Mouse (Mus musculus): Measurements from ENCODE around the gene Pank2. TPM values are rescaled to one million over a fixed set of nuclear protein-coding genes. Genes with fewer than 3 reads are reported as not detected.

Pank2 gene
- total and polyA plus RNA-seq, 2 experiments from 2014 or later, result 26.5 to 35.2 TPM

DNA sequence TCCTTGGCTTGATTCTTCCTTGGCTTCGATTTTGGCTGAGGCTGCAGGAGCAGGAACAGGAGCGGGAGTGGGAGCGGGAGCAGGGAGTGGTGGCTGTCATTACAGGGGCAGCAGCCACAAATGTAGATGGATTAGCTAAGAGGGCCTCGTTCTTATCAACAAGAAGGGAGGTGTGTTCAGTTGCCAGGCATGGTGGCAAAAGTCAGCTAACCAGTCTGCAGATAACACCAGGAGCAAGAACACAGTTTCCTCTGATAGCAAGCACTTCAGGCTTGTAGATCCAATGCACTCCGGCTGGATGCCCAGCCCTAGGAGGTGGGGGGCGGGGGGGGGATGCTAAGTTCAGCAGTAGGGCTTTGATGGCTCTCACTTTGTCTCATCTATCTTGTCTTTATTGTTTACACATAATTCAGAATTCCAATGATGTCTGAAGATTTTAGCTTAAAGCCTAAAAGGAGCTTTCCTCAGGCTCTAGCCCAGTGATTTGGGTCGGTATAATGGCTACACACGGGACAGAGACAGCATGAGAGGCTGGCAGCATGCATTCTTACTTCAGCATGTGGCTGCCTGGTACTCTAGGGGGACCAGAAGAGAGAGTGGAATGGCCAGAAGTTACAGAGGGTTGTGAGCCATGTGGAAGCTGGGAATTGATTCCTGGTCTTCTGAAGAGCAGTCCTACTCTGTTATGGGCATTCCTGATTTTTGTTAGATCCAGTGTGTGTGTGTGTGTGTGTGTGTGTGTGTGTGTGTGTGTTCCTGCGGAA, 1.6 kb upstream of the Pank2 start:
- no peak overlapping the region for H3K9ac ChIP-seq (replicated peaks; ENCODE audit: low read length)

DNA sequence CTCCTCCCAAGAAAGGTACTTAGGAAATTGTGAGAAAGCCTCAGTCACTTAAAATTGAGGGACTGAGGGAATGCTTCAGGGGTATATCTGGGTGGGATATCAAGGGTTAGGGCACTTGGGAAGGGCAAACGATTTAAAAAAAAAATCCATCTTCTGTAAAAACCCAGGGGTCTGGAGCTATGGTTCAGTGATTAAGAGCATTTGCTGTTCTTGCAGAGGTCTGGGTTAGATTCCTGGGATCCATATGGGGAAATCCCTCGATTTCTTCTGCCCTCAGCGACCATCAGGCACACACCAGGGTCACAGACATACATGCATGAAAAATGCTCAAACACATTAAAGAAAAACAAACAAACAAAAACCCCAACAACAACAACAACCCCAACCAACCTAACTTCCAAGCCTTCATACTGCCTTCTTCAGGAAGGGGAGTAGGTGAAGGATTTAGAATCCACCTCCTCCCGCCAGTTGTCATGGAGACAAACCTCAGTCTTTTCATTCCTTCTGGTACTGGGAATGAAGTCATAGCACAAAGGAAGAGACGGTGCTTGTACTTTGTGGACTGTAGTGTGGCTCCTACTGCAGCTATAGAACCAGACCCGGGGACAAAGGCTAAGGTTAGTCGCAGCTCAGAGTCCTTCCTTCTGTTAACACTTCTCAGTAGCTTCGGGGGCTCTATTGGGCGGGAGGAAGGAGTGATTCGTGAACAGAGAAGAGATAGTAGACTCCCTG, 648 bp upstream of the Pank2 start:
- WGBS, result 3% methylated on average over 10 of the region's 10 CpGs
- peak overlapping the region; percentile 97 for H3K4me2 ChIP-seq (ENCODE audit: low read depth, low read length)
- DNase-seq (ENCODE audit: low spot score) (peak; percentile 74), ATAC-seq (peak; percentile 87)
- H3K4me3 ChIP-seq (ENCODE audit: low read length), result peak overlapping the region; percentile 86
- H3K9ac ChIP-seq (replicated peaks; ENCODE audit: low read length), result peak overlapping the region; percentile 97
- H3K9me3 ChIP-seq (ENCODE audit: low read length), result no peaks in the 10 kb centered on the region
- H3K4me1 ChIP-seq (ENCODE audit: insufficient read depth, low read length), result no peaks in the 10 kb centered on the region
- H3K27ac ChIP-seq, result peak overlapping the region; percentile 99
- no peaks in the 10 kb centered on the region for H3K27me3 ChIP-seq (ENCODE audit: insufficient read depth, low read length)
- TF ChIP-seq CTCF (IDR thresholded peaks at IDR 0.05; ENCODE audit: low read depth), result no peak
- no peaks in the 10 kb centered on the region for H3K36me3 ChIP-seq (ENCODE audit: insufficient read depth, low read length)

More for the DNA sequence above, 1.6 kb upstream of the Pank2 start:
- H3K4me2 ChIP-seq (ENCODE audit: low read depth, low read length), result no peak overlapping the region
- H3K9me3 ChIP-seq (ENCODE audit: low read length), result no peaks in the 10 kb centered on the region
- H3K27me3 ChIP-seq (ENCODE audit: insufficient read depth, low read length), result no peaks in the 10 kb centered on the region
- no peak overlapping the region for H3K27ac ChIP-seq
- no peaks in the 10 kb centered on the region for H3K4me1 ChIP-seq (ENCODE audit: insufficient read depth, low read length)
- WGBS, result 62% methylated on average over 9 of the region's 9 CpGs
- TF ChIP-seq CTCF (IDR thresholded peaks at IDR 0.05; ENCODE audit: low read depth), result no peak
- H3K4me3 ChIP-seq (ENCODE audit: low read length), result no peak overlapping the region
- no peaks in the 10 kb centered on the region for H3K36me3 ChIP-seq (ENCODE audit: insufficient read depth, low read length)
- no peak for ATAC-seq
- DNase-seq (ENCODE audit: low spot score), result no peak

DNA sequence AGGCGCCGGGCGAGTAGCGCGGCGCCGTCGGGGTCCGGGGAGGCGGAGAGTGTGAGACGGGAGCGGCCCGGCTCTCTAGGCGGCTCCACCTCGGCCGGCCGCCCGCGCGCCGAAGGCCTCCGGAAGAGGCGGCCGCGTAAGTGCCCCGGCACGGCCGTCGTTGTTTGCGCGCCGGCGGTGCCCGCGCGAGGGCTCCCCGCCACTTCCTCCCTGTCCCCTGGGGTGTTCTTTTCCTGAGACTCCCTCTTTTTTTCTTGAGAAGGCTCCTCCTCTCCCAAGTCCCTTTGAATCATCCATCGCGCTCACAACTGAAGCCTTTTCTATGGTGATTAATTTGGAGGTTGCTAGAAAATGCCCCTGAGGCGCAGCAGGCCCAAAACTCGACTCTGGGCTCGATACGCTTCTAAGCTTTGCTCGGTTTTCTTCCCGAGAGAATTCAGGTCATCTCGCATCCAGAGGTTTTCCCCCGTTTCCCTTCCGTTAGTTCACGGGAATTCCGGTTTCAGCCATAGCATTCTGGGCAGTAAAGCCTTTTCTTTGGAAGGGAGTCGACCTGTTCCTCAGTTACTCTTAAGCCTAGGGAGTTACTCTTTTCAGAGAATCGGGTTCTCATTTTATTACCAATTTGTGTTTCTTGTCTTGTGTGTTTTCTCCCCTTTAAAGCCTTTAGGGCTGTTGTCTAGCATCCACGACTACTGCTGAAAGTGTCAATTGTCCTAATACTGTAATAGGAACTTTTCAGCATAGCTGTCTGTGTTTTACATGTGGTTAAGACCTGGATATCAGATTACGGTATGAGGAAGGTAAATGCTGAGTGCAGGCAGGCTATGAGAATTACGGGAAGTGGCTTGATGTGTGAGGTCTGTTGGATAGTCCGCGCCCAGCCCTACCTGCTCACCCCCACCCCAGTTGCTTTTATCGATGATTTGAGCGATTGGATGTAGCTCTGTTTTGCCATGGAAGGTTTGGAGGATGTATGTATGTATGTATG, 680 bp downstream of the Pank2 start:
- Histone ChIP-seq H3K9ac (replicated peaks; ENCODE audit: low read length) (peak overlapping the region; percentile 97), H3K27ac (peak overlapping the region; percentile 99), H3K27me3 (ENCODE audit: insufficient read depth, low read length) (no peaks in the 10 kb centered on the region), H3K9me3 (ENCODE audit: low read length) (no peaks in the 10 kb centered on the region), H3K4me2 (ENCODE audit: low read depth, low read length) (peak overlapping the region; percentile 97), H3K4me3 (ENCODE audit: low read length) (peak overlapping the region; percentile 86), H3K4me1 (ENCODE audit: insufficient read depth, low read length) (no peaks in the 10 kb centered on the region), H3K36me3 (ENCODE audit: insufficient read depth, low read length) (no peaks in the 10 kb centered on the region)
- ATAC-seq, result peak; percentile 73
- peak; percentile 74 for DNase-seq (ENCODE audit: low spot score)
- under 1% methylated on average over 59 of the region's 59 CpGs for WGBS
- no peak for TF ChIP-seq CTCF (IDR thresholded peaks at IDR 0.05; ENCODE audit: low read depth)

DNA sequence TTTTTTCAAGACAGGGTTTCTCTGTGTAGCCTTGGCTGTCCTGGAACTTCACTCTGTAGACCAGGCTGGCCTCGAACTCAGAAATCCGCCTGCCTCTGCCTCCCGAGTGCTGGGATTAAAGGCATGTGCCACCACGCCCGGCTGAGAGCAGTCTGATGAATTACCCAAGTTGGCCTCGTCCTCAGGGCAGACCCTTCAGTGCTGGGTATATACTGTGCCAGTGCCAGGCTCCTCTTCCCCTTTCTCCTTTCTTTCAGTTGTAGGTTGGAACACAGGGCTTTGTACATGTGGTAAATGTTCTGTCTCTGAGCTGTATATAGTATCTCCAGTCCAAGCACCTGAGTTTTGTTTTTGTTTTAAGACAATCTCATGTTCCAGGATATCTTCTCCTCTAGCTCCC, 1.7 kb downstream of the Pank2 start:
- ATAC-seq (no peak), DNase-seq (ENCODE audit: low spot score) (no peak)
- Histone ChIP-seq H3K4me1 (ENCODE audit: insufficient read depth, low read length) (no peaks in the 10 kb centered on the region), H3K27ac (no peak overlapping the region), H3K27me3 (ENCODE audit: insufficient read depth, low read length) (no peaks in the 10 kb centered on the region), H3K4me2 (ENCODE audit: low read depth, low read length) (peak overlapping the region; percentile 97), H3K9ac (replicated peaks; ENCODE audit: low read length) (no peak overlapping the region), H3K9me3 (ENCODE audit: low read length) (no peaks in the 10 kb centered on the region), H3K4me3 (ENCODE audit: low read length) (peak overlapping the region; percentile 86; the same call in 1 of the 2 replicates), H3K36me3 (ENCODE audit: insufficient read depth, low read length) (no peaks in the 10 kb centered on the region)
- TF ChIP-seq CTCF (IDR thresholded peaks at IDR 0.05; ENCODE audit: low read depth), result no peak
- WGBS, result 67% methylated on average over 6 of the region's 6 CpGs

DNA sequence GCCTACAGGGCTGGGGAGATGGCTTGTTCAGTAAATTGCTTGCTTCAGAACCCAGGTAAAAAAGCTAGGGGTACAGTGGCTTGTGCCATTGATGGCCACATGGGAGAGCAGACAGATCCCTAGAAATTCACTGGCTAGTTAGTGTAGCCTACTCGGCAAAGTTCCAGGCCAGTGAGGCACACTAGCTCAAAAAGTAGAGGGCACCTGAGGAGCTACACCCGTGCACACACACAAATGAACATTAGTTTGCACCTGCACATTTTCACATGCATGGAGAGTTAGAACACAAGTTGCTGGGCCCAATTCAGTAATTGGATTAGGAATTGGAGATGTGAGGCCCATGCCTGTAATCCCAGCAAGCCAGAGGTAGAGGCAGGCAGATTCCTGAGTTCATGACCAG, 2.8 kb downstream of the Pank2 start:
- H3K36me3 ChIP-seq (ENCODE audit: insufficient read depth, low read length), result no peaks in the 10 kb centered on the region
- H3K4me1 ChIP-seq (ENCODE audit: insufficient read depth, low read length), result no peaks in the 10 kb centered on the region
- no peak overlapping the region for H3K9ac ChIP-seq (replicated peaks; ENCODE audit: low read length)
- TF ChIP-seq CTCF (IDR thresholded peaks at IDR 0.05; ENCODE audit: low read depth), result no peak
- no peak overlapping the region for H3K27ac ChIP-seq
- H3K9me3 ChIP-seq (ENCODE audit: low read length), result no peaks in the 10 kb centered on the region
- H3K4me2 ChIP-seq (ENCODE audit: low read depth, low read length), result no peak overlapping the region
- H3K27me3 ChIP-seq (ENCODE audit: insufficient read depth, low read length), result no peaks in the 10 kb centered on the region
- no peak for ATAC-seq
- WGBS, result 69% methylated on average over 2 of the region's 2 CpGs
- H3K4me3 ChIP-seq (ENCODE audit: low read length), result no peak overlapping the region
- no peak for DNase-seq (ENCODE audit: low spot score)

DNA sequence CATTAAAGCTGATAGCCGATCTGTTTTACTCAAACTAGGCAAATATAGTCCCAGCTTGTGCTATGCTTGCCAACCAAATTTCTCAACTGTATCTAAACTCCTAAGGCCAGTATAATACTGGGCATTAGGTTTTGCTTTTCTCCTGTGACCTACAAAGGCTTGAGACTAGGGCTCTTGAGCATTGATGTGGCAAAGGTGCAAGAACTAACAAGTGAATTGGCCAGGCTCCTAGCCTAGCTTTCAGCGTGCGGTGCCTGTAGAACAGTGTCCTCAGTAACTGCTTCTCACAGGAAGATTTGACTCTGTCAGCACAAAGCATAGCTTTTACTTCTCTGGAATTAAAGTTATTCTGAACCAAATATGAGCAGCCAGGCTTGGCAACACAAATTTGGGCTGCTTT, 13.2 kb downstream of the Pank2 start:
- Histone ChIP-seq H3K4me3 (ENCODE audit: low read length) (no peak overlapping the region), H3K27me3 (ENCODE audit: insufficient read depth, low read length) (no peaks in the 10 kb centered on the region), H3K36me3 (ENCODE audit: insufficient read depth, low read length) (peaks cover 33% of the 10 kb centered on the region), H3K9ac (replicated peaks; ENCODE audit: low read length) (no peak overlapping the region), H3K4me2 (ENCODE audit: low read depth, low read length) (no peak overlapping the region), H3K4me1 (ENCODE audit: insufficient read depth, low read length) (no peaks in the 10 kb centered on the region), H3K27ac (no peak overlapping the region), H3K9me3 (ENCODE audit: low read length) (no peaks in the 10 kb centered on the region)
- no peak for TF ChIP-seq CTCF (IDR thresholded peaks at IDR 0.05; ENCODE audit: low read depth)
- DNase-seq (ENCODE audit: low spot score), result no peak
- 88% methylated on average over 3 of the region's 3 CpGs for whole genome bisulfite sequencing
- ATAC-seq, result no peak

All from hindbrain, postnatal 0 days (tissue).